Mouse (Mus musculus) heart, embryonic 14.5 days (tissue): ENCODE data around the gene Rbbp4. TPM values are rescaled to one million over a fixed set of nuclear protein-coding genes. Genes with fewer than 3 reads are reported as not detected.

Experiments used
- ATAC-seq: fragments of 200-750 bp; cut with Nextera tagmentation; 2 replicates; pipeline ENCODE4 v1.8.0; 2017; ENCODE audit warnings: low read depth, moderate TSS enrichment; ENCODE audit not compliant: insufficient number of reproducible peaks, insufficient read depth, low FRiP score
- H3K27ac ChIP-seq, 2 experiments: fragments of 200-500 bp in 1 of 2; fragments of 300-500 bp in 1 of 2; sonication (generic) in 1 of 2; replicated peaks in 1 of 2; 2 replicates each; pipeline ENCODE4 v1.5.1; 2012 to 2014; ENCODE audit warnings: low read depth in 2 of 2, low read length in 2 of 2, control low read depth in 1 of 2, mild to moderate bottlenecking in 1 of 2, mixed read lengths in 1 of 2; ENCODE audit not compliant: control insufficient read depth in 1 of 2, insufficient read depth in 1 of 2
- H3K27me3 ChIP-seq: fragments of 300-500 bp; sonication (generic); 2 replicates; pipeline ENCODE4 v1.6.1; 2014; ENCODE audit warnings: mild to moderate bottlenecking, low read length, control low read depth; ENCODE audit not compliant: control insufficient read depth, insufficient read depth
- H3K36me3 ChIP-seq: fragments of 300-500 bp; sonication (generic); 2 replicates; pipeline ENCODE4 v1.6.1; 2014; ENCODE audit warnings: mild to moderate bottlenecking, control low read depth, low read length, mixed read lengths; ENCODE audit not compliant: control insufficient read depth, insufficient read depth
- H3K4me1 ChIP-seq, 2 experiments: fragments of 200-500 bp in 1 of 2; fragments of 300-500 bp in 1 of 2; sonication (generic) in 1 of 2; 2 replicates each; pipeline ENCODE4 v1.6.1; 2012 to 2014; ENCODE audit warnings: low read length in 2 of 2, control low read depth in 1 of 2, mixed read lengths in 1 of 2; ENCODE audit not compliant: control insufficient read depth in 2 of 2, insufficient read depth in 2 of 2
- H3K4me2 ChIP-seq: fragments of 300-500 bp; sonication (generic); 2 replicates; pipeline ENCODE4 v1.6.1; 2014; ENCODE audit warnings: mild to moderate bottlenecking, low read length
- H3K4me3 ChIP-seq, 2 experiments: fragments of 200-500 bp in 1 of 2; fragments of 300-500 bp in 1 of 2; sonication (generic) in 1 of 2; 2 replicates each; pipeline ENCODE4 v1.5.1; 2012 to 2014; ENCODE audit warnings: low read length in 2 of 2, mild to moderate bottlenecking in 2 of 2, control low read depth in 1 of 2, low read depth in 1 of 2, moderate library complexity in 1 of 2; ENCODE audit not compliant: control insufficient read depth in 1 of 2, insufficient read depth in 1 of 2
- H3K9ac ChIP-seq: fragments of 300-500 bp; sonication (generic); 2 replicates; pipeline ENCODE4 v1.6.1; 2014; ENCODE audit warnings: mild to moderate bottlenecking, low read length
- H3K9me3 ChIP-seq: fragments of 300-500 bp; sonication (generic); 2 replicates; pipeline ENCODE4 v1.6.1; 2016; ENCODE audit warnings: low read length, control low read depth; ENCODE audit not compliant: control insufficient read depth
- WGBS: fragments of 180-500 bp; shearing (Covaris S2); extraction: QIAGEN DNeasy Blood & Tissue Kit; methylation state at CpG from one replicate; pipeline ENCODE4 v1.1.7; 2014; 5-methylcytosine and 5-hydroxymethylcytosine counted together
- polyA plus RNA-seq: library from polyadenylated mRNA; unstranded; fragments of >200 nt; fragmentation: Nextera tagmentation; extraction: Ambion mirVana; gene quantifications from 2 replicates; pipeline ENCODE4 v1.2.1, GENCODE M21; 2014

Gene Rbbp4
- 256 and 263 TPM in 2 replicates for polyA plus RNA-seq

GRCm38 (mm10) chr4:129335216-129336074 lies at the start of gene Rbbp4, which contains the start of gene Zbtb8os:
TSS of gene Rbbp4 (minus strand) at chr4:129335370.
TSS of gene Zbtb8os (plus strand) at chr4:129335695.
- no peaks in the 10 kb centered on the region for H3K9me3 ChIP-seq
- no peaks in the 10 kb centered on the region for H3K27me3 ChIP-seq
- H3K4me2 ChIP-seq = peak within 1 kb of the TSS; percentile 91
- peak within 1 kb of the TSS; percentile 98 for H3K9ac ChIP-seq
- H3K4me3 ChIP-seq = peak within 1 kb of the TSS; percentile 93 to 99
- peaks cover 35% of the 10 kb centered on the region for H3K36me3 ChIP-seq
- ATAC-seq = peak; percentile 99
- WGBS = under 1% methylated on average over 73 of the region's 73 CpGs
- peak within 1 kb of the TSS; percentile 98 to 99 for H3K27ac ChIP-seq
- H3K4me1 ChIP-seq = peaks cover 2 to 33% of the 10 kb centered on the region in 2 experiments

DNA sequence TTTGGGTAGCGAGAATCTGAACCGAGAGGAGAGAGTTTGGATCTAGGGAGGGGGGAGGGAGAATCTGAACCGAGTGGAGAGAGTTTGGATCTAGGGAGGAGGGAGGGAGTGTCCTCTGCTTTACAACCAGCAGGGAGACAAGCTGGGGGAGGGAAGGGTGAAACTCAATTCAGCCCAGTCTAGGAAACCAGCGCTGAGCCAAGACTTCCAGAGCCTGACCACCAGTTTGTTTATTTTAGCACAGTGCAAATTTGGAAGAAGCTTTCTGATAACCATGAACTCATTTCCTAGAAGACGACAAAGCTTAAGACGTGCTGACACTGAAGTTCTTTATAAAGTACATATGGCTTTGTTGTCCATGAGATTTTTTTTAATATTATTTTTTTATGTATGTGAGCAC lies 49.3 kb upstream of the Rbbp4 start:
- no peaks in the 10 kb centered on the region for H3K27me3 ChIP-seq
- no peaks in the 10 kb centered on the region for H3K36me3 ChIP-seq
- H3K27ac ChIP-seq = peak overlapping the region in 1 of 2 experiments; percentile 47; a peak in 1 of 4 replicates
- no peak overlapping the region for H3K4me2 ChIP-seq
- no peaks in the 10 kb centered on the region for H3K9me3 ChIP-seq
- no peak overlapping the region for H3K9ac ChIP-seq
- H3K4me1 ChIP-seq = no peaks in the 10 kb centered on the region; a peak in 1 of 4 replicates
- WGBS = 22% methylated on average over 6 of the region's 6 CpGs
- no peak for ATAC-seq
- no peak overlapping the region for H3K4me3 ChIP-seq

DNA sequence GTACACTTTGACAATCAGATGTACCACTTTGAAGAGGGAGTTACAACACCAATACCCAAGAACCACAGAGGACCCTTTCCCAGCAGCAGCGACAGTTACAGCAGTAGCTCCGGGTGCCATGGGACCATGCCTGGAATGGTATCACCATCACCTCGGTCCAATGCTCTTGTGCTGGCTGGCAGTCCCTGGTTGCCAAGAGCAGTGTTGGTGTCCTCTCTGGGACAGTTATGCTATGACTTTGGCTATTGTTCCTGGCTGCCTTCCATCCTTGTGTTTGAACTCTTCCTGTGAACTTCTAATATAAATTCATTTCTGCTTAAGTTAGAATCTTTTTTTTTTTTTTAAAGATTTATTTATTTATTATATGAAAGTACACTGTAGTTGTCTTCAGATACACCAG lies 48.4 kb upstream of the Rbbp4 start:
- Histone ChIP-seq H3K9me3 (no peaks in the 10 kb centered on the region), H3K36me3 (no peaks in the 10 kb centered on the region), H3K9ac (no peak overlapping the region), H3K4me2 (no peak overlapping the region), H3K4me1 (no peaks in the 10 kb centered on the region; a peak in 1 of 4 replicates), H3K27me3 (no peaks in the 10 kb centered on the region), H3K4me3 (no peak overlapping the region), H3K27ac (no peak overlapping the region)
- no peak for ATAC-seq
- 89% methylated on average over 3 of the region's 3 CpGs for WGBS

DNA sequence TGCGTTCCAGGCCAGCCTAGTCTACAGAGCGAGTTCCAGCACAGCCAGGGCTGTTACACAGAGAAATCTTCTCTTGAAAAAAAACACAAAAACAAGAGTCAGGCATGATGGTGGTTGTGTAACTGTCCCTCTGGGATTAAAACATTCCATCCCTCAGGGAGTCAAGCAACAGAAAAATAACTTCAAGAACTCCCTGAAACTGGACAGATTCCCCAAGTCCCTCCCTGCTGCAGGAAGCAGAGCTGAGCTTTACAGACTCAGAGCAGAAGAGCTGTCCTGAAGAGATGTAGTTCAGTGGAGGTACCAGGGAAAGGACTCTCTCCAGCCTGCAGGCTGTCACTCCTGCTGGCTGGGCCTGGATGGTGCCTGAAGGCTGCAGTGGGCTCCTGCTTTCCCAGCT lies 47.3 kb upstream of the Rbbp4 start:
- Histone ChIP-seq H3K36me3 (no peaks in the 10 kb centered on the region), H3K4me3 (no peak overlapping the region), H3K4me1 (no peaks in the 10 kb centered on the region; a peak in 1 of 4 replicates), H3K4me2 (no peak overlapping the region), H3K9me3 (no peaks in the 10 kb centered on the region), H3K9ac (no peak overlapping the region), H3K27ac (no peak overlapping the region), H3K27me3 (no peaks in the 10 kb centered on the region)
- 93% methylated on average over 2 of the region's 2 CpGs for WGBS
- no peak for ATAC-seq

DNA sequence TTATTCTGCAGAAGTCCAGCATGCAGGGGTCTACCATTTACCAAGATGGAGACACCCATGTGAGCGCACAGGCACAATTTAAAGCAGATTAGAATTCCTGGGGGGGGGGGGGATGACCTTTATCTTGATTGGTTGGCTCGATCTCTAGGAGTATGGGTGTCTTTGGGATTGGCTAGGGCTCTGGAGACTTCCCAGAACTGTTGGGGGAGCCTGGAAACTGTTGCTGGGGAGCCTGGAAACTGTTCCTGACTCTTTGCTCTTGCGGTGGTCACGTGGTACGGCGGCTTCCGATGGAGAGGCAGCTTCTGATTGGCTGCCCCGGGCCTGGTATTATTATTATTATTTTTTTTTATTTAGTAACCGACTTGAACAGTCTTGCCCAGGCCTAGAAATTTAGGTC lies 46.9 kb upstream of the Rbbp4 start:
- H3K27ac ChIP-seq = no peak overlapping the region
- H3K27me3 ChIP-seq = no peaks in the 10 kb centered on the region
- H3K4me2 ChIP-seq = no peak overlapping the region
- H3K9me3 ChIP-seq = no peaks in the 10 kb centered on the region
- WGBS = 87% methylated on average over 9 of the region's 9 CpGs
- H3K9ac ChIP-seq = no peak overlapping the region
- ATAC-seq = no peak
- no peaks in the 10 kb centered on the region; a peak in 1 of 4 replicates for H3K4me1 ChIP-seq
- H3K36me3 ChIP-seq = no peaks in the 10 kb centered on the region
- no peak overlapping the region for H3K4me3 ChIP-seq

GRCm38 (mm10) chr4:129381148-129381547 lies 46.0 kb upstream of the Rbbp4 start:
- Histone ChIP-seq H3K4me3 (no peak overlapping the region), H3K27ac (no peak overlapping the region), H3K4me1 (no peaks in the 10 kb centered on the region; a peak in 1 of 4 replicates), H3K27me3 (no peaks in the 10 kb centered on the region), H3K4me2 (no peak overlapping the region), H3K36me3 (no peaks in the 10 kb centered on the region), H3K9ac (no peak overlapping the region), H3K9me3 (no peaks in the 10 kb centered on the region)
- 79% methylated on average over 8 of the region's 8 CpGs for WGBS
- no peak for ATAC-seq

DNA sequence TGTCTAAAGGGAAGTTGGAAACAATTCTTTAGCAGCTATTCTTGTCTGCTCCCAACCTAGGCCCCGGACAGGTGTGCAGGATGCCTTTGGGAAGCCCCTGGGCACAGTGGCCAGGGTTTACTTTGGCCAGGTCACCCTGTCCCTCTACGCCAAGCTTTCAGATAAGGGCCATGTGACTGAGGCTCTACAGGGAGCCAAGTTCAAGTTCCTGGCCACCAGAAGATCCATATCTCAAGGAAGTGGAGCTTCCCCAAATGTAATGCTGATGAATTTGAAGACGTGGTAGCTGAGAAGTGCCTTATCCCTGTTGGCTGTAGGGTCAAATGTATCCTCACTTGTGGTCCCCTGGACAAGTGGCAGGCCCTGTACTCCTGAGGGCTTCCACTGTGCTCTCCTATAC lies 44.6 kb upstream of the Rbbp4 start:
- Histone ChIP-seq H3K4me3 (no peak overlapping the region), H3K36me3 (no peaks in the 10 kb centered on the region), H3K4me2 (no peak overlapping the region), H3K9ac (no peak overlapping the region), H3K4me1 (no peaks in the 10 kb centered on the region; a peak in 1 of 4 replicates), H3K27ac (no peak overlapping the region), H3K27me3 (no peaks in the 10 kb centered on the region), H3K9me3 (no peaks in the 10 kb centered on the region)
- no peak for ATAC-seq
- WGBS = 71% methylated on average over 3 of the region's 3 CpGs
